Mouse (Mus musculus) embryonic facial prominence, embryonic 15.5 days (tissue): ENCODE measurements around the gene Hfm1. TPM values are rescaled to one million over a fixed set of nuclear protein-coding genes. Genes with fewer than 3 reads are reported as not detected.

ENCODE experiments used
- ATAC-seq: fragments of 200-750 bp; cut with Nextera tagmentation; 2 replicates; pipeline ENCODE4 v1.8.0; 2017; ENCODE audit warnings: low read depth, moderate TSS enrichment; ENCODE audit not compliant: insufficient number of reproducible peaks, low FRiP score, low TSS enrichment
- H3K27ac ChIP-seq: fragments of 300-500 bp; sonication (generic); replicated peaks from 2 replicates; pipeline ENCODE4 v1.5.1; 2015; ENCODE audit warnings: mild to moderate bottlenecking, inconsistent platforms
- H3K27me3 ChIP-seq: fragments of 300-500 bp; sonication (generic); 2 replicates; pipeline ENCODE4 v1.6.1; 2015; ENCODE audit warnings: inconsistent platforms
- H3K36me3 ChIP-seq: fragments of 300-500 bp; sonication (generic); 2 replicates; pipeline ENCODE4 v1.6.1; 2015; ENCODE audit warnings: mild to moderate bottlenecking, inconsistent platforms
- H3K4me1 ChIP-seq: fragments of 300-500 bp; sonication (generic); 2 replicates; pipeline ENCODE4 v1.6.1; 2015; ENCODE audit warnings: inconsistent platforms
- H3K4me2 ChIP-seq: fragments of 300-500 bp; sonication (generic); replicated peaks from 2 replicates; pipeline ENCODE4 v1.6.1; 2015; ENCODE audit warnings: mild to moderate bottlenecking, inconsistent platforms
- H3K4me3 ChIP-seq: fragments of 300-500 bp; sonication (generic); replicated peaks from 2 replicates; pipeline ENCODE4 v1.5.1; 2015; ENCODE audit warnings: mild to moderate bottlenecking, inconsistent platforms
- H3K9ac ChIP-seq: fragments of 300-500 bp; sonication (generic); 2 replicates; pipeline ENCODE4 v1.6.1; 2015; ENCODE audit warnings: inconsistent platforms
- H3K9me3 ChIP-seq: fragments of 300-500 bp; sonication (generic); replicated peaks from 2 replicates; pipeline ENCODE4 v1.6.1; 2016; ENCODE audit warnings: inconsistent platforms
- WGBS: fragments of 180-500 bp; shearing (Covaris S2); methylation state at CpG from one replicate; pipeline ENCODE4 v1.1.7; 2015; 5-methylcytosine and 5-hydroxymethylcytosine counted together
- polyA plus RNA-seq: library from polyadenylated mRNA; unstranded; fragments of >200 nt; fragmentation: Nextera tagmentation; extraction: Ambion mirVana; gene quantifications from 2 replicates; pipeline ENCODE4 v1.2.1, GENCODE M21; 2015

The Hfm1 gene
- 0.32 and 0.83 TPM in 2 replicates for polyA plus RNA-seq

GRCm38 (mm10) chr5:106925488-106926368 lies at the start of gene Hfm1:
Gene Hfm1 (minus strand): TSS chr5:106926321.
- H3K4me2 ChIP-seq, result peak within 1 kb of the TSS; percentile 79
- H3K9ac ChIP-seq, result peak within 1 kb of the TSS; percentile 31
- peak; percentile 87 for ATAC-seq
- H3K4me1 ChIP-seq, result peaks cover 8% of the 10 kb centered on the region
- no peaks in the 10 kb centered on the region for H3K9me3 ChIP-seq
- peak within 1 kb of the TSS; percentile 58 for H3K4me3 ChIP-seq
- no peaks in the 10 kb centered on the region for H3K36me3 ChIP-seq
- no peaks in the 10 kb centered on the region for H3K27me3 ChIP-seq
- 1% methylated on average over 51 of the region's 76 CpGs for WGBS
- H3K27ac ChIP-seq, result no peak within 1 kb of the TSS

- Histone ChIP-seq H3K36me3 (peaks cover 65% of the 10 kb centered on the region), H3K9ac (no peak overlapping the region), H3K4me1 (peaks cover 4% of the 10 kb centered on the region; the same call in 1 of the 2 replicates), H3K9me3 (no peaks in the 10 kb centered on the region), H3K27ac (no peak overlapping the region), H3K27me3 (no peaks in the 10 kb centered on the region), H3K4me3 (no peak overlapping the region), H3K4me2 (no peak overlapping the region)
- no peak for ATAC-seq
- 85% methylated on average over 7 of the region's 7 CpGs for WGBS
These were observed 47.8 kb upstream of the Hfm1 start for GRCm38 (mm10) chr5:106973883-106974282.

- H3K36me3 ChIP-seq, result peaks cover 24% of the 10 kb centered on the region
- H3K27ac ChIP-seq, result no peak overlapping the region
- no peak overlapping the region for H3K4me3 ChIP-seq
- H3K4me1 ChIP-seq, result peaks cover 12% of the 10 kb centered on the region
- 87% methylated on average over 1 of the region's 1 CpGs for WGBS
- H3K4me2 ChIP-seq, result no peak overlapping the region
- no peak for ATAC-seq
- H3K9me3 ChIP-seq, result no peaks in the 10 kb centered on the region
- no peaks in the 10 kb centered on the region for H3K27me3 ChIP-seq
- no peak overlapping the region for H3K9ac ChIP-seq
These were observed 41.5 kb upstream of the Hfm1 start for GRCm38 (mm10) chr5:106967578-106967977.

GRCm38 (mm10) chr5:106966443-106966842 lies 40.3 kb upstream of the Hfm1 start:
- H3K9ac ChIP-seq, result no peak overlapping the region
- H3K36me3 ChIP-seq, result peaks cover 18% of the 10 kb centered on the region
- H3K9me3 ChIP-seq, result no peaks in the 10 kb centered on the region
- ATAC-seq, result no peak
- H3K4me1 ChIP-seq, result peaks cover 12% of the 10 kb centered on the region
- no peak overlapping the region for H3K4me2 ChIP-seq
- H3K27me3 ChIP-seq, result no peaks in the 10 kb centered on the region
- no peak overlapping the region for H3K27ac ChIP-seq
- H3K4me3 ChIP-seq, result no peak overlapping the region
- 85% methylated on average over 3 of the region's 3 CpGs for WGBS

- Histone ChIP-seq H3K27me3 (no peaks in the 10 kb centered on the region), H3K36me3 (peaks cover 9% of the 10 kb centered on the region), H3K9me3 (no peaks in the 10 kb centered on the region), H3K4me3 (peak overlapping the region; percentile 80), H3K4me2 (peak overlapping the region; percentile 89), H3K9ac (peak overlapping the region; percentile 56), H3K27ac (peak overlapping the region; percentile 78), H3K4me1 (peaks cover 12% of the 10 kb centered on the region)
- peak; percentile 79 for ATAC-seq
- WGBS, result under 1% methylated on average over 41 of the region's 41 CpGs
These were observed 38.4 kb upstream of the Hfm1 start for GRCm38 (mm10) chr5:106964513-106965014.

GRCm38 (mm10) chr5:106963584-106964512 lies 37.7 kb upstream of the Hfm1 start, which contains the start of gene Cdc7:
Gene Cdc7 (plus strand): TSS chr5:106964322.
- no peaks in the 10 kb centered on the region for H3K27me3 ChIP-seq
- H3K4me1 ChIP-seq, result peaks cover 12% of the 10 kb centered on the region
- no peaks in the 10 kb centered on the region for H3K9me3 ChIP-seq
- H3K4me3 ChIP-seq, result peak within 1 kb of the TSS; percentile 80
- 4% methylated on average over 54 of the region's 54 CpGs for WGBS
- H3K27ac ChIP-seq, result peak within 1 kb of the TSS; percentile 78
- ATAC-seq, result peak; percentile 93
- H3K9ac ChIP-seq, result peak within 1 kb of the TSS; percentile 56
- 0 out of 2 replicates have a peak, but pooled peaks cover 3% of the 10 kb centered on the region for H3K36me3 ChIP-seq
- H3K4me2 ChIP-seq, result peak within 1 kb of the TSS; percentile 89

GRCm38 (mm10) chr5:106960451-106960850 lies 34.3 kb upstream of the Hfm1 start:
- Histone ChIP-seq H3K4me1 (peaks cover 13% of the 10 kb centered on the region), H3K9ac (no peak overlapping the region), H3K4me2 (no peak overlapping the region), H3K36me3 (no peaks in the 10 kb centered on the region), H3K4me3 (no peak overlapping the region), H3K27me3 (no peaks in the 10 kb centered on the region), H3K9me3 (no peaks in the 10 kb centered on the region), H3K27ac (no peak overlapping the region)
- 81% methylated on average over 2 of the region's 2 CpGs for WGBS
- no peak for ATAC-seq

- Histone ChIP-seq H3K36me3 (no peaks in the 10 kb centered on the region), H3K4me2 (no peak overlapping the region), H3K4me3 (no peak overlapping the region), H3K27ac (no peak overlapping the region), H3K9me3 (no peaks in the 10 kb centered on the region), H3K27me3 (no peaks in the 10 kb centered on the region), H3K9ac (no peak overlapping the region), H3K4me1 (peaks cover 7% of the 10 kb centered on the region; the same call in 1 of the 2 replicates)
- ATAC-seq, result no peak
- 69% methylated on average over 3 of the region's 3 CpGs for WGBS
These were observed 32.9 kb upstream of the Hfm1 start for GRCm38 (mm10) chr5:106959031-106959430.

- H3K27me3 ChIP-seq, result no peaks in the 10 kb centered on the region
- WGBS, result 50% methylated on average over 3 of the region's 3 CpGs
- 0 out of 2 replicates have a peak, but pooled peaks cover 3% of the 10 kb centered on the region for H3K4me1 ChIP-seq
- H3K4me3 ChIP-seq, result no peak overlapping the region
- no peak overlapping the region for H3K4me2 ChIP-seq
- no peak overlapping the region for H3K27ac ChIP-seq
- H3K9ac ChIP-seq, result no peak overlapping the region
- no peaks in the 10 kb centered on the region for H3K9me3 ChIP-seq
- no peak for ATAC-seq
- H3K36me3 ChIP-seq, result no peaks in the 10 kb centered on the region
These were observed 30.3 kb upstream of the Hfm1 start for GRCm38 (mm10) chr5:106956467-106956866.

GRCm38 (mm10) chr5:106948683-106949082 lies 22.6 kb upstream of the Hfm1 start:
- 80% methylated on average over 6 of the region's 6 CpGs for WGBS
- no peak overlapping the region for H3K4me3 ChIP-seq
- no peak overlapping the region for H3K9ac ChIP-seq
- no peak for ATAC-seq
- H3K9me3 ChIP-seq, result no peaks in the 10 kb centered on the region
- H3K4me2 ChIP-seq, result no peak overlapping the region
- H3K27ac ChIP-seq, result no peak overlapping the region
- no peaks in the 10 kb centered on the region for H3K27me3 ChIP-seq
- no peaks in the 10 kb centered on the region for H3K4me1 ChIP-seq
- H3K36me3 ChIP-seq, result no peaks in the 10 kb centered on the region

GRCm38 (mm10) chr5:106946342-106946741 lies 20.2 kb upstream of the Hfm1 start:
- no peak overlapping the region for H3K4me2 ChIP-seq
- no peak for ATAC-seq
- 71% methylated on average over 4 of the region's 4 CpGs for WGBS
- H3K9me3 ChIP-seq, result no peaks in the 10 kb centered on the region
- H3K9ac ChIP-seq, result no peak overlapping the region
- no peaks in the 10 kb centered on the region for H3K4me1 ChIP-seq
- H3K4me3 ChIP-seq, result no peak overlapping the region
- no peak overlapping the region for H3K27ac ChIP-seq
- no peaks in the 10 kb centered on the region for H3K36me3 ChIP-seq
- no peaks in the 10 kb centered on the region for H3K27me3 ChIP-seq
